Mouse (Mus musculus): ENCODE results near the gene Asah2. TPM values are rescaled to one million over a fixed set of nuclear protein-coding genes. Genes with fewer than 3 reads are reported as not detected.

Asah2 gene
- polyA plus RNA-seq, 1 experiment = 1.7 TPM

GRCm38 (mm10) chr19:32119666-32120065, 11.7 kb upstream of the Asah2 start:
- TF ChIP-seq POLR2A (IDR thresholded peaks at IDR 0.05; ENCODE audit: control insufficient read depth, low read depth, low read length) (no peak), CTCF (IDR thresholded peaks at IDR 0.05; ENCODE audit: control insufficient read depth, insufficient read depth, insufficient replicate concordance, low read depth, low read length) (no peak)
- Histone ChIP-seq H3K27me3 (ENCODE audit: control insufficient read depth, insufficient read depth, low read length) (no peaks in the 10 kb centered on the region), H3K4me3 (ENCODE audit: control insufficient read depth, low read depth, low read length) (no peak overlapping the region), H3K27ac (ENCODE audit: control insufficient read depth, insufficient read depth, low read depth, low read length) (no peak overlapping the region), H3K4me1 (ENCODE audit: control insufficient read depth, insufficient read depth, low read length) (no peaks in the 10 kb centered on the region), H3K36me3 (ENCODE audit: control insufficient read depth, insufficient read depth, low read length) (no peaks in the 10 kb centered on the region)

GRCm38 (mm10) chr19:32118496-32118895, 10.5 kb upstream of the Asah2 start:
- Histone ChIP-seq H3K27ac (ENCODE audit: control insufficient read depth, insufficient read depth, low read depth, low read length) (no peak overlapping the region), H3K4me3 (ENCODE audit: control insufficient read depth, low read depth, low read length) (no peak overlapping the region), H3K4me1 (ENCODE audit: control insufficient read depth, insufficient read depth, low read length) (no peaks in the 10 kb centered on the region), H3K36me3 (ENCODE audit: control insufficient read depth, insufficient read depth, low read length) (no peaks in the 10 kb centered on the region), H3K27me3 (ENCODE audit: control insufficient read depth, insufficient read depth, low read length) (no peaks in the 10 kb centered on the region)
- TF ChIP-seq POLR2A (IDR thresholded peaks at IDR 0.05; ENCODE audit: control insufficient read depth, low read depth, low read length) (no peak), CTCF (IDR thresholded peaks at IDR 0.05; ENCODE audit: control insufficient read depth, insufficient read depth, insufficient replicate concordance, low read depth, low read length) (no peak)

DNA sequence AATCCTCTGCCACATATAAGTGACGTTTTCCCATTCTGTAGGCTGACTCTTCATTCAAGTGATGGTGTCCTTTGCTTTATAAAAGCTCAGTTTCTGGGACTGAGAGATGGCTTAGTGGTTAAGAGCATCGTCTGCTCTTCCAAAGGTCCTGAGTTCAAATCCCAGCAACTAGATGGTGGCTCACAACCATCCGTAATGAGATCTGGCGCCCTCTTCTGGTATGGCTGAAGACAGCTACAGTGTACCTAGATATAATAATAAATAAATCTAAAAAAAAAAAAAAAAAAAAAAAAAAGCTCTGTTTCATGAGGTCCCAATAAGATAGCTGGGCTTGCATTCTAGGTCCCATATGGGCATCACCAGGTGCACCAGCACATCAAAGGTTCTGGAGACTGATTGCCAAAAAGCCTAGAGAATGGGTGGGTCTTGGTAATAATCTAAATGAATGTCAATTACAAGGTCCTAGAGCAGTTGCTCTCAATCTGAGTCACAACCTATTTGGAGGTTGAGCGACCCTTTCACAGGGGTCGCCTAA, 9.5 kb upstream of the Asah2 start:
- H3K27ac ChIP-seq (ENCODE audit: control insufficient read depth, insufficient read depth, low read depth, low read length) = no peak overlapping the region
- H3K27me3 ChIP-seq (ENCODE audit: control insufficient read depth, insufficient read depth, low read length) = no peaks in the 10 kb centered on the region
- no peaks in the 10 kb centered on the region for H3K4me1 ChIP-seq (ENCODE audit: control insufficient read depth, insufficient read depth, low read length)
- no peak overlapping the region for H3K4me3 ChIP-seq (ENCODE audit: control insufficient read depth, low read depth, low read length)
- no peaks in the 10 kb centered on the region for H3K36me3 ChIP-seq (ENCODE audit: control insufficient read depth, insufficient read depth, low read length)
- TF ChIP-seq POLR2A (IDR thresholded peaks at IDR 0.05; ENCODE audit: control insufficient read depth, low read depth, low read length) = no peak
- no peak for TF ChIP-seq CTCF (IDR thresholded peaks at IDR 0.05; ENCODE audit: control insufficient read depth, insufficient read depth, insufficient replicate concordance, low read depth, low read length)

GRCm38 (mm10) chr19:32111866-32112790, 4.1 kb upstream of the Asah2 start:
- Histone ChIP-seq H3K4me1 (ENCODE audit: control insufficient read depth, insufficient read depth, low read length) (peaks cover 2% of the 10 kb centered on the region), H3K4me3 (ENCODE audit: control insufficient read depth, low read depth, low read length) (no peak overlapping the region), H3K27me3 (ENCODE audit: control insufficient read depth, insufficient read depth, low read length) (no peaks in the 10 kb centered on the region), H3K27ac (ENCODE audit: control insufficient read depth, insufficient read depth, low read depth, low read length) (no peak overlapping the region), H3K36me3 (ENCODE audit: control insufficient read depth, insufficient read depth, low read length) (no peaks in the 10 kb centered on the region)
- TF ChIP-seq POLR2A (IDR thresholded peaks at IDR 0.05; ENCODE audit: control insufficient read depth, low read depth, low read length) (no peak), CTCF (IDR thresholded peaks at IDR 0.05; ENCODE audit: control insufficient read depth, insufficient read depth, insufficient replicate concordance, low read depth, low read length) (no peak)

GRCm38 (mm10) chr19:32106750-32107149, 1.3 kb downstream of the Asah2 start:
- TF ChIP-seq CTCF (IDR thresholded peaks at IDR 0.05; ENCODE audit: control insufficient read depth, insufficient read depth, insufficient replicate concordance, low read depth, low read length) = no peak
- H3K27ac ChIP-seq (ENCODE audit: control insufficient read depth, insufficient read depth, low read depth, low read length) = no peak overlapping the region
- H3K36me3 ChIP-seq (ENCODE audit: control insufficient read depth, insufficient read depth, low read length) = no peaks in the 10 kb centered on the region
- H3K4me3 ChIP-seq (ENCODE audit: control insufficient read depth, low read depth, low read length) = no peak overlapping the region
- no peaks in the 10 kb centered on the region for H3K27me3 ChIP-seq (ENCODE audit: control insufficient read depth, insufficient read depth, low read length)
- H3K4me1 ChIP-seq (ENCODE audit: control insufficient read depth, insufficient read depth, low read length) = peaks cover 2% of the 10 kb centered on the region

GRCm38 (mm10) chr19:32104217-32104616, 3.8 kb downstream of the Asah2 start:
- H3K27me3 ChIP-seq (ENCODE audit: control insufficient read depth, insufficient read depth, low read length) = no peaks in the 10 kb centered on the region
- H3K4me1 ChIP-seq (ENCODE audit: control insufficient read depth, insufficient read depth, low read length) = peaks cover 2% of the 10 kb centered on the region
- no peaks in the 10 kb centered on the region for H3K36me3 ChIP-seq (ENCODE audit: control insufficient read depth, insufficient read depth, low read length)
- H3K27ac ChIP-seq (ENCODE audit: control insufficient read depth, insufficient read depth, low read depth, low read length) = no peak overlapping the region
- H3K4me3 ChIP-seq (ENCODE audit: control insufficient read depth, low read depth, low read length) = no peak overlapping the region
- TF ChIP-seq CTCF (IDR thresholded peaks at IDR 0.05; ENCODE audit: control insufficient read depth, insufficient read depth, insufficient replicate concordance, low read depth, low read length) = no peak
- TF ChIP-seq POLR2A (IDR thresholded peaks at IDR 0.05; ENCODE audit: control insufficient read depth, low read depth, low read length) = no peak

GRCm38 (mm10) chr19:32102976-32103300, 5.1 kb downstream of the Asah2 start:
- Histone ChIP-seq H3K4me3 (ENCODE audit: control insufficient read depth, low read depth, low read length) (no peak overlapping the region), H3K27ac (ENCODE audit: control insufficient read depth, insufficient read depth, low read depth, low read length) (no peak overlapping the region), H3K27me3 (ENCODE audit: control insufficient read depth, insufficient read depth, low read length) (no peaks in the 10 kb centered on the region), H3K4me1 (ENCODE audit: control insufficient read depth, insufficient read depth, low read length) (no peaks in the 10 kb centered on the region; the same call in 1 of the 2 replicates), H3K36me3 (ENCODE audit: control insufficient read depth, insufficient read depth, low read length) (no peaks in the 10 kb centered on the region)
- no peak for TF ChIP-seq POLR2A (IDR thresholded peaks at IDR 0.05; ENCODE audit: control insufficient read depth, low read depth, low read length)
- TF ChIP-seq CTCF (IDR thresholded peaks at IDR 0.05; ENCODE audit: control insufficient read depth, insufficient read depth, insufficient replicate concordance, low read depth, low read length) = no peak

Measured in testis, adult 2 months (tissue).